Mouse (Mus musculus): ENCODE results near the gene Zfp462.

GRCm38 (mm10) chr4:54950136-54950535 lies 5.3 kb downstream of the Zfp462 start:
- TF ChIP-seq ZC3H11A (IDR thresholded peaks at IDR 0.05; ENCODE audit: borderline replicate concordance, low read depth, low read length): no peak
- TF ChIP-seq HCFC1 (IDR thresholded peaks at IDR 0.05; ENCODE audit: borderline replicate concordance, insufficient read depth, low read length): no peak
- TF ChIP-seq MAFK (IDR thresholded peaks at IDR 0.05; ENCODE audit: insufficient read depth, low read depth, low read length): no peak

All from ES-E14 (cell line).